Mouse (Mus musculus) gastrocnemius, postnatal 4 days (tissue): ENCODE results near the gene Rasgrf2. TPM values are rescaled to one million over a fixed set of nuclear protein-coding genes. Genes with fewer than 3 reads are reported as not detected.

ENCODE experiments used
- DNase-seq, 2 experiments: peaks; one replicate each; pipeline ENCODE4 v3.0.0; 2021 to 2022; ENCODE audit warnings: low spot score in 2 of 2, mixed read lengths in 2 of 2
- total RNA-seq, 2 experiments: library from RNA; stranded (reverse); gene quantifications; 2 replicates each; pipeline ENCODE4 v1.2.3; 2021

The Rasgrf2 gene
- total RNA-seq, 2 experiments from 2014 or later = 0.91 to 1.4 TPM

DNA sequence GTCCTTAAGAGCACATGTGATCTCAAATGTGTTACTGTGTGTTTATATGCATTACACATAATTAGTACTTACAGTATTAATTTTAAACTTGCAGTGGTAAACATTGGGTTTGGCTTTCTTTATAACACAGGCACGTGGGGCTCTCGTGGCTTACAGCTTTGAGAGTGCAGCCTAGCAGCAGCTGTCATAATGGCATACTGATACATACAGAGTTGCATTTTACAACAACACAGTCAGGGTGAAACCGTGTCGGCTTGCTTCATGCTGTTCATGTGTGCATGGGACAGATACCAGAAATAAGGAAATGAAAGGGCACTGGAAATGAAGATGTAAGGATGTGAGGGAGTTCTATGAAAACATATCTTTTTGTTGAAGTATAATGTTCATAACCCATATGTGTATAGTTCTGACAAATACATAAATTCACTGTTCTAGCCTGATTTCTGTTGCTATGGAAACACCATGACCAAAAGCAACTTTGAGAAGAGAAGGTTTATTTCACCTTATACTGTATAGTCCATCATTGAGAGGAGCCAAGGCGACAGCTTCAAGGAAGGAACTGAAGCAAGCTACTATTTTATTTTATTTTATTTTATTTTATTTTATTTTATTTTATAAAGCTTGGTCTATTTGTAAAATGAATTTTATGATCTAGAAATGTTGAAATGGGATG, 246.6 kb downstream of the Rasgrf2 start:
- no peak for DNase-seq

DNA sequence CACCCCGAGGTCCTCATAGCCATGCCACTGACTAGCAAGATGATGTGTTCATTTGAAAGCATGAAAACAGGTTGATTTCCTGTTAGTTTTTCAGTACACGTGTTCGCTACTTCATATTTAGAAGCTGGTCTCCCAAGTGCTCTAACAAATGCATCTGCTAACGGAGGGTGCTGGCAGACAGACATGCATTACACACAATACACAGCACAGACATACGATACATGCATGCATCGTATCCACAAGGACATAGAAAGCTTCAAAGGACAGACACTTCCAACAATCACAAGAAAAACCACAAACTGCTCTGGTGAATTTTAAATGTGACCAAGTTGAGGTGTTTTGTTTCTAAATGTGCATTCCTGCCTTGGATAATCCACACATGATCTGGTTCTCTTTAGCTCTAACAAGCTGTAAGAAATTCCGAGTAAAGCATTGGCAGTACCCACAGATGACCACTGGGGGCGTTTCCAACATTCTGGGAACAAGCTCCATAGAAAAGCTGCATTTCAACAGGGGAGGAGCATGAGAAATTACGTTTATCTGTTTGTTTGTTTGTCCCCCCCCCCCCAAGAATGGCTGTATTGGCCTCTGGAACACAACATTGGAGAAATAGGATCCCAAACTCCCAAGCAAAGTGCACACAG, 249.5 kb downstream of the Rasgrf2 start:
- DNase-seq = peak; percentile 24 to 36

DNA sequence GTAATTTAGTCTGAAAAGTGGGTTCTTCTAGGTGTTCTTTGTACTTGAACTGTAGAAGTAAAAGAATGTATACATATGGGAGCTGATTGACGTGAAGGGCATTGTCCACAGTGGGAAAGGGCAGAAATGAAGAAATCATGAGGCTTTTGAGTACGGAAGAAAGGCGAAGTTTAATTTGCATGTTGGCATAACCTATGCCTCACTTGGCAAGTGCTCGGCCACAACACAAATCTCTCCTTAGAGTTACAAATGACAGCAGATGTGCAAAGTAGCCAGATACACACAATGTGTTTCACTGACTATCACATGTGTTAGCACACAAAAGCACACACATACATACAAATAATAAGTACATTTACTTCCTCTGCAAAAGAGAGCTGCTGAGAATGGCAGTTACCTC, 251.2 kb downstream of the Rasgrf2 start:
- no peak for DNase-seq

DNA sequence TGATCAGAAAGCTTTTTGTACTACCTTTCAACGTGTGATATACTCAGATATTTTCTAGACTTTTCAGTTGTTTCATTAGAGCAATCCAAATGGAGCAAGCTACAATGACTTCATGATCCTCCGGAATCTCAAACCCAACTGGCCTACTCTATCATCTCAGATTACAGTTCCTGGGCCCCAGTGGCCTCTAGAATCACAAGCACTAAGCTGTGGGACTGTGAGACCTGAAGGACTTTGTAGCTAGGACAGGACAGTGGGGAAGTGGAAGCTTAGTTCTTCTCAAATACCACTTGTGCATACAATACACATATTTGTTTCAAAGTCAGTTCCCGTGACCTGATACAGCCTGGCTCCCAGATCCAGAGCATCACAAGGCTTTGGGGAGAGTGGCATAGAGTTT, 253.5 kb downstream of the Rasgrf2 start:
- DNase-seq = no peak

DNA sequence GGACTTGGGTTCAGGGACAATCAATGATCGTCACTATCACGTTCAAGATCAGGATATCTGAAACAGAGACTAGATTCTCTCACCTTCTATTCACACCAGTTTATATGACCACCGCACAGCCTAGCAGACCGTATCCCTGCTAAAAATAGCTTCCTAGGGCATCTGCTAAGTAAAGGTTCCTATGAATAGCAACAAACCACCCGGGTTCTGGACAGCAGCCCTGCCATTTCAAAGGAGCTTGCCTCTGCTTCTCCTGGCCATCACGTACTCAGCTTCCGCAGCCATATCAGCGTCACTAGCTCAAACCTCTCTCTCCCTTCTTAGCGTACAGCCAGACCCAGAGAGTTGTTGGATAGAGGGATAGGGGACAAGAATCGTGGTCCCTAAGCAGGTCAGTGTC, 254.1 kb downstream of the Rasgrf2 start:
- DNase-seq = no peak

DNA sequence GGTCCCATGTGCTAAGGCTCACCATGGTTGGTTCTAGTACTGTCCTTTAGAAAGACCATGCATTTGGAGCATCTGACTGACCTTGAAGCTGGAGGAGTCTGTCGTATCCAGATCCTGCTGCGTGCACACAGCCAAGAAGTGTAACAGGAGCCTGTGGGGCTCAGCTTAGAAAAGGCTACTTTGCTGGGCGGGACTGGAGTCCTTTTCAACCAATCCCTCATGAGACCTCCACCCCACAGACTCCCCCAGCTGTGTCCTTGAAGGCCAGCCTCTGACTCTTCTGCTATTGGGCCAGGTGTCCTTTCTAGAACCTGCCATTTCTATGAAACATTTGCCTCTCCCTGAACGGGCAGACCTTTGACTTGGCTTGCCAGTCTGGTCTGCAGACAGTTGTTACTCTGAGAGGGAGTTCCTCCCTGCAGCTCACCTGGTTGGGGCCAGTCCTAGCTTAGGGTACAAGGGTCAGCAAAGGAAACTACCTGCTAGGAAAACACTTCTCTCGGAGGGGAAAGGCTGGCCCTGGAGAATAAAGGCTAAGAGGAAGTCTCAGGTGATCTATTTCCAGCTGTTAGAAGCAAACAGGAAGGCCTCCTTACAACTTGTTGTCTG, 254.6 kb downstream of the Rasgrf2 start, which contains the start of gene Ckmt2:
TSS of gene Ckmt2 (minus strand) at position 145 of the 609 bp plus-strand sequence.
- no peak for DNase-seq

DNA sequence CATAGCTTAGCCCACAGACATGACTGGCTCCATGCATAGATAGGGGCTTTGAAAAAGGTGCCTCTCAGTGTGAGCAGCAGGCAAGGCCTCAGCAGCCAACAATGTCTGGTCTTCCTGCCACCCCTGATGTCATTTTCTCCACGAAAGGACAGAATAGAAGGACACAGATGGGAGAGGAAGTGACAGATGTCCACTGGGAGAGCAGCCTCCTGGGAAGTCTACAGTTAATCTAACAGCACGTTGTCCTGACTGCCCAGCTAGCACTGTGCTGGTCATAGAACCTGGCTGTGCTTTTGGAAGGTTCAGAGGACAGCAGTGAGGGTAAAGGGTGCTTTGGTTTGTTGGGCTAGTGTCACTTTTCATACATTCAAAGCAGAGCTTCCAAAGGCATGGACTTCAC, 255.9 kb downstream of the Rasgrf2 start:
- no peak for DNase-seq

DNA sequence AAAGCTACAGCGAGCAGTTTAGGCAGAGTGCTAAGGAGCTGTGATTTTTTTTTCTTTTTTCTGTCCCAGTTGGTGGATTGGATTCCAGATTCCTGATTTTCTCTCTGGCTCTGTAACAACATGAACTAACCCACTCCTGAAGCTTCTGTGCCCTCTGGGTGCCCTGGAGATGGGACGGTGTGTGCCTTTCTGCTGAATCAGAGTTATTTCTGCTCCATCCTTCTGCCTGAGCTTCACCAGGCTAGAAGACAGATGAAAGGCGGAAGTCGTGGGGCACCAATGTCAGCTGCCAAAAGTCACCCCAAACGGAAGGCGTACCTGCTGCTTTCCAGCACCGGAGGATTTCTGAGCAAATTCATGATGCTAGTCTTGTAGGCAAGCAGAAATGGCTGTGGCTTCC, 256.9 kb downstream of the Rasgrf2 start:
- DNase-seq = no peak

DNA sequence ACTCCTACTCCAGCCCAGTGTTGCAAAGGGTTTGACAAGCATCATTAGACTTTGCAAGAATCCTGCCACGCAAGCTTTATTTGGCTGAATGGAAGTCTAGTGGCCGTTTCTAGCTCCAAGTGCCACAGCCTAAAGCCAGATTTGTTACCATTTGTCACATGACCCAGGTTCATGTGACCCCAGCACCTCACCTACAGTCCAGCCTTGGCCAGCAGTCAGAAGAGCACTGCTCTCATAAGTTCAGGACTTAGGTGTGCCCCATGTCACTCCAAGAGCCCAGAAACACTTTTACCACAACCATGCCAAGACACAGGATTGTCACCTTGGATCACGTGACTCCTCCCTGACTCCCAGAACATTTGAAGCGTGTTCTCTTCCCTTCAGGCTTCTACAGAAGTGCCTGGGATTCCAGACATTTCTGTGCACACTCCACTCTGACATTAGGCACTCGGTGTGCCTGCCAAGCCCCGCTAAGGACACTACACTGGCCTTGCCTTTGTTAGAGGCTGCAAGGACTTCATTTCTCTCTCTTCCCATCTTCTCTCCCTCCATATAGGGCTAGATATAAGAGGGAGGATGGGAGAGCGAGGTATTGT, 257.6 kb downstream of the Rasgrf2 start:
- no peak for DNase-seq

DNA sequence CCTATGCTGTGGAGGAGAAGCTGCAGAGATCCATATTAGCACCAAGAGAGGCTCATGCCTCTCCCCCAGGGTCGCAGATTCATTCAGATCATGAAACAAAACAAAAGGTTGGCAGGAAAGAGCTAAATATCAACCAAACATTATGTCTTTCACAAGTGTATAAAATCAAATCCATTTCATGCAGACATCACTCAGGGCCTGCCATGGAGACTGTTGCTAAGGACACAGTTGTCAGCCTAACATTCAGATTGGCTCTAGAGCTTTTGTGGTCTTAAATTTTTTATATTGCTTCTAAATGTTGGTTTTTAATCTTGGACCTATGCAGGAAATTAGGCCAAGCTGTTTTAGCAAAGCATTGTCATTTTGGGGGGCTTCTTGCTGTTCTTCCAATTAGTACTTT, 262.9 kb downstream of the Rasgrf2 start:
- DNase-seq = no peak

DNA sequence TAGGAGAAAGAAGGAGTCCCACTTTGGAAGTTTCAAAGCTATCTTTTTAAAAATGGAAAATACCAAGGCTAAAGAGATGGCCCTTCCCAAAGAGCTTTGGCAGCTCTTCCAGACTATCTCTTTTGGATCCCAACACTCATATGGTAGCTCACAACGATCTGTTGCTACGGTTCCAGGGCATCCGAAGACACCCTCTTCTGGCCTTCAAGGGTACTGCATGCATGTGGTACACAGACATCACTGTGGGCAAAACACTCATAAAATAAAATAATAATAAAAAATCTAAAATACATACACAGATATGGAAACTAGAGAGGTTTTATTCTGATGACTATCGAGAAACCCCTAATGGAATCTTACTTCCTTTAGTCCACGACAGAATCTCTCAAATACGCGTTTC, 272.6 kb downstream of the Rasgrf2 start:
- DNase-seq = no peak

DNA sequence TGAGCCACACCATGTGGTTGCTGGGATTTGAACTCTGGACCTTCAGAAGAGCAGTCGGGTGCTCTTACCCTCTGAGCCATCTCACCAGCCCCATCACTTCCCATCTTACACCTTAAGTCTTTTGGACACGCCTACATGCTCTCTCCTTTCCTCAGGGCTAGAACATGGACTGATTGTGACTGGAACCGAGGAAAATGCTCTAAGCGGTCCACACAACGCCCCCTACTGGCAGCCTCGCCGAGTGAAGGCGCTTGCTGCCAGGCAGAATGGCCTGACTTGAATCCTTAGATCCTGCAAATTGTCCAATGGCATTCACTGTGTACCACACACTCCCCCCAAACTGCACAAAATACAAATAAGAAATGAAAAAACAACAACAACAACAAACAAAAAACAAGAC, 274.0 kb downstream of the Rasgrf2 start:
- DNase-seq = no peak

DNA sequence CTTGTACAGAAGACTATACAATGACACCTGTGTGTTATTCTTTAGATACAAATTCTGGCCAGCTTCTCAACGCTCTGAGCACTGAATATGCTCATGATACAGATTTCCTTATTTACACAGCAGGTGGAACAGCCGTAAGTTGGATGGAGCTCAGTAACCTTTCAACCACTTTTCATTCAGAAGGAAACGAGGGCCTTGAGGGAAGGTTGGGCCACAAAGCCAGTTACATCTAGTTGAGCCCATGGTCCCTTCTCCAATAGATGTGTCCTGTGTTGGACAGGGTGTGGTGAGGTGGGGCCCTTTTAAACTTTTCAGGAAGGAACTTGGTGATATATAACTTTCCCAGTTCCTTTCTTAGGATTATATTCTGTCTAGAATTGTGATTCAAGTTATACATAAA, 277.0 kb downstream of the Rasgrf2 start:
- no peak for DNase-seq

Other genes with a start within 250 kb of the Rasgrf2 start
- not detected for gene Gm20379, start 174.3 kb upstream of the Rasgrf2 start, total RNA-seq
- 1 to 10 TPM; 3.8 to 4.1 TPM for gene Dhfr, start 223.1 kb upstream of the Rasgrf2 start, total RNA-seq
- gene Msh3, start 223.3 kb upstream of the Rasgrf2 start, total RNA-seq = 10 to 100 TPM; 16.2 to 22.0 TPM